In genomic region chr8:89064042-89064441, GRCm38 (mm10) we compare ENCODE assay signal across 37 mouse cellular contexts. TPM values are rescaled to one million over a fixed set of nuclear protein-coding genes. Genes with fewer than 3 reads are reported as not detected.
A peak's percentile ranks its signal among the peaks of the same experiment; 100 is the strongest.
DNase-seq lines count a peak whose midpoint lies in the region; ATAC-seq and TF ChIP-seq lines count a peak whose summit lies in the region.
"Had no signal": no experiment of that assay in that cellular context is flagged by ENCODE, and none has a peak within 500 bp of the region (broad histone marks: within the 10 kb centered on the region; RNA-seq: fewer than 3 reads in every experiment).

No protein-coding gene starts in this region.

- WGBS in kidney, embryonic 16.5 days = 42% methylated on average over 9 of the region's 9 CpGs
- 64% methylated on average over 9 of the region's 9 CpGs for WGBS in lung, postnatal 0 days

- H3K27me3 ChIP-seq in kidney, embryonic 16.5 days (ENCODE audit: insufficient read depth, low read length) = no peaks in the 10 kb centered on the region
- H3K27me3 ChIP-seq in E14TG2a.4 (ENCODE audit: insufficient read depth, low read length) = no peaks in the 10 kb centered on the region
- no peaks in the 10 kb centered on the region for H3K27me3 ChIP-seq in lung, postnatal 0 days (replicated peaks; ENCODE audit: insufficient read depth, low read length)
- H3K27me3 ChIP-seq: CH12.LX; intestine, embryonic 15.5 days; megakaryocyte, embryonic 14.5 days; midbrain, embryonic 15.5 days had no signal

- DNase-seq in embryo, embryonic 10.5 days (ENCODE audit: low spot score) = peak; percentile 30
- no peak for DNase-seq in embryo, embryonic 9.5 days (ENCODE audit: extremely low spot score)
- DNase-seq in kidney, postnatal 10 days = no peak
- peak; percentile 51 for DNase-seq in brain, embryonic 14.5 days (ENCODE audit: low read depth)
- DNase-seq in lung, postnatal 0 days (ENCODE audit: low spot score) = no peak
- no peak for DNase-seq in layer of hippocampus, postnatal 25 days (ENCODE audit: extremely low spot score in 1 of 2, low spot score in 1 of 2)
- DNase-seq: adrenal gland, adult 2 months; cerebellum, adult 8-10 months; cerebellum, postnatal 36 days; embryo, embryonic 11 days; gastrocnemius, postnatal 25 days; heart, adult 11 months; heart, postnatal 36 days; kidney, adult 2 months; layer of hippocampus, adult 9-11 months; lung, postnatal 4 days; right cerebral cortex, adult 18-20 months; spleen, adult 18-20 months; thymus, postnatal 25 days had no signal

- 0 out of 2 replicates have a peak, but pooled peaks cover under 1% of the 10 kb centered on the region for H3K36me3 ChIP-seq in kidney, embryonic 16.5 days (ENCODE audit: insufficient read depth, low read length)
- peaks cover 17% of the 10 kb centered on the region for H3K36me3 ChIP-seq in E14TG2a.4 (ENCODE audit: insufficient read depth, low read length)
- no peaks in the 10 kb centered on the region for H3K36me3 ChIP-seq in lung, postnatal 0 days (ENCODE audit: insufficient read depth, low read length)
- H3K36me3 ChIP-seq: embryonic facial prominence, embryonic 13.5 days; heart, embryonic 10.5 days; hindbrain, embryonic 12.5 days; intestine, embryonic 15.5 days; limb, embryonic 13.5 days; lung, embryonic 15.5 days; midbrain, embryonic 15.5 days had no signal

- 0 out of 2 replicates have a peak overlapping the region, but pooled peaks have one; percentile 17 for H3K27ac ChIP-seq in kidney, embryonic 16.5 days (ENCODE audit: low read length)
- no peak overlapping the region for H3K27ac ChIP-seq in lung, postnatal 0 days (ENCODE audit: low read length)
- H3K27ac ChIP-seq: embryonic facial prominence, embryonic 13.5 days; heart, embryonic 10.5 days; hindbrain, embryonic 12.5 days; hindbrain, postnatal 0 days; intestine, embryonic 15.5 days; left cerebral cortex, adult 2 months; limb, embryonic 13.5 days; lung, embryonic 15.5 days; midbrain, embryonic 15.5 days had no signal

- no peak overlapping the region for H3K4me2 ChIP-seq in kidney, embryonic 16.5 days (replicated peaks; ENCODE audit: low read depth, low read length)
- no peak overlapping the region for H3K4me2 ChIP-seq in lung, postnatal 0 days (replicated peaks; ENCODE audit: low read depth, low read length)
- H3K4me2 ChIP-seq: embryonic facial prominence, embryonic 13.5 days; hindbrain, embryonic 12.5 days; intestine, embryonic 15.5 days; limb, embryonic 13.5 days; liver, embryonic 11.5 days; lung, embryonic 15.5 days; midbrain, embryonic 15.5 days had no signal

- no peak for TF ChIP-seq CTCF in E14TG2a.4 (conservative IDR thresholded peaks at IDR 0.05; ENCODE audit: low read length)
- TF ChIP-seq CTCF in brain, embryonic 14.5 days (IDR thresholded peaks at IDR 0.05; ENCODE audit: borderline replicate concordance, extremely low read depth, insufficient read depth, insufficient read length) = no peak
- TF ChIP-seq CTCF in lung, postnatal 0 days (IDR thresholded peaks at IDR 0.05) = no peak

- H3K4me3 ChIP-seq in kidney, embryonic 16.5 days (ENCODE audit: low read length) = no peak overlapping the region
- H3K4me3 ChIP-seq in E14TG2a.4 (replicated peaks; ENCODE audit: low read length) = peak overlapping the region; percentile 56
- no peak overlapping the region for H3K4me3 ChIP-seq in lung, postnatal 0 days (ENCODE audit: low read depth, low read length)
- H3K4me3 ChIP-seq: embryonic facial prominence, embryonic 13.5 days; heart, embryonic 10.5 days; hindbrain, embryonic 12.5 days; intestine, embryonic 15.5 days; left cerebral cortex, adult 2 months; limb, embryonic 13.5 days; lung, embryonic 15.5 days; megakaryocyte, embryonic 14.5 days; midbrain, embryonic 15.5 days had no signal

- no peak for ATAC-seq in kidney, embryonic 16.5 days (ENCODE audit: low FRiP score, low TSS enrichment)
- no peak for ATAC-seq in lung, postnatal 0 days
- ATAC-seq: activated CD4-positive, CD25-positive, alpha-beta regulatory T cell, adult 4 months; forebrain, embryonic 14.5 days; hindbrain, postnatal 0 days; intestine, embryonic 15.5 days; midbrain, embryonic 15.5 days had no signal

- no peak for TF ChIP-seq POLR2A in brain, embryonic 14.5 days (IDR thresholded peaks at IDR 0.05; ENCODE audit: borderline replicate concordance, extremely low read depth, insufficient read depth, insufficient read length, poor library complexity, severe bottlenecking)

- TF ChIP-seq EP300 in lung, postnatal 0 days (IDR thresholded peaks at IDR 0.05) = no peak

- peaks cover 15% of the 10 kb centered on the region; the same call in 1 of the 2 replicates for H3K4me1 ChIP-seq in kidney, embryonic 16.5 days (ENCODE audit: insufficient read depth, low read length)
- peaks cover 89% of the 10 kb centered on the region for H3K4me1 ChIP-seq in E14TG2a.4 (replicated peaks; ENCODE audit: low read depth, low read length)
- no peaks in the 10 kb centered on the region for H3K4me1 ChIP-seq in lung, postnatal 0 days (ENCODE audit: insufficient read depth, low read depth, low read length)
- H3K4me1 ChIP-seq: intestine, embryonic 15.5 days; lung, embryonic 15.5 days; megakaryocyte, embryonic 14.5 days had no signal

- H3K9ac ChIP-seq in kidney, embryonic 16.5 days (replicated peaks; ENCODE audit: low read length) = no peak overlapping the region
- no peak overlapping the region for H3K9ac ChIP-seq in lung, postnatal 0 days (replicated peaks; ENCODE audit: low read depth)
- H3K9ac ChIP-seq: embryonic facial prominence, embryonic 13.5 days; hindbrain, embryonic 12.5 days; intestine, embryonic 15.5 days; limb, embryonic 13.5 days; lung, embryonic 15.5 days; midbrain, embryonic 15.5 days had no signal

- H3K9me3 ChIP-seq in kidney, embryonic 16.5 days (ENCODE audit: low read length) = no peaks in the 10 kb centered on the region
- no peaks in the 10 kb centered on the region for H3K9me3 ChIP-seq in E14TG2a.4 (ENCODE audit: low read length)
- no peaks in the 10 kb centered on the region for H3K9me3 ChIP-seq in lung, postnatal 0 days (ENCODE audit: low read length)
- H3K9me3 ChIP-seq: embryonic facial prominence, embryonic 13.5 days; heart, embryonic 10.5 days; hindbrain, embryonic 12.5 days; intestine, embryonic 15.5 days; limb, embryonic 13.5 days; lung, embryonic 15.5 days; midbrain, embryonic 15.5 days had no signal

RNA-seq across cellular contexts. Expression of gene Sall1, which starts 20.1 kb away (rescaled TPM):
- 38.7 and 44.4 TPM in 2 replicates for polyA plus RNA-seq in kidney, embryonic 16.5 days (2015; fragmentation: Nextera tagmentation; extraction: Ambion mirVana)
- 23.3 TPM in 2 replicates for polyA plus RNA-seq in brain, embryonic 14.5 days (2012; rRNA removed)
- 0.02 TPM in 1 of 2 replicates, not detected in the other for polyA plus RNA-seq in lung, postnatal 0 days (2015; fragmentation: Nextera tagmentation; extraction: Ambion mirVana)
- total RNA-seq in layer of hippocampus, postnatal 25 days (2021) = 10 to 100 TPM; 13.6 to 14.6 TPM
- total RNA-seq: CH12.LX; gastrocnemius, adult 18-20 months; gastrocnemius, postnatal 25 days had no signal
- polyA plus RNA-seq: activated CD4-positive, CD25-positive, alpha-beta regulatory T cell, adult 4 months; adrenal gland, adult 2 months; C2C12 had no signal

Comparison
In these comparisons a context has a peak if more than half of its experiments do, and no peak if none do; other contexts are left out.
1. DNase-seq: peak in embryo, embryonic 10.5 days (single experiment) and brain, embryonic 14.5 days (single experiment); none in embryo, embryonic 9.5 days (single experiment), kidney, postnatal 10 days (single experiment), lung, postnatal 0 days (single experiment) and layer of hippocampus, postnatal 25 days (0 of 2).
2. RNA of gene Sall1, which starts 20.1 kb away (polyA plus RNA-seq): 38.7 to 44.4 TPM in kidney, embryonic 16.5 days and 23.3 TPM in brain, embryonic 14.5 days; 0.02 TPM in lung, postnatal 0 days; every median in the first group is over 10 times any median in the second.